Mouse (Mus musculus): ENCODE data around the gene Cxcl16.
"Not testable (repeated sequence)": the region's sequence is repeated elsewhere in the genome, so short reads cannot be mapped to it uniquely, and the experiment has no call there.

Cxcl16 gene

GRCm38 (mm10) chr11:70458688-70459600 is 840 bp downstream of the Cxcl16 start, which contains the start of gene Zmynd15:
TSS of gene Zmynd15 (plus strand) at chr11:70459433.
- in situ Hi-C loops (cut with MboI; ENCODE audit: low sequenced_read_pairs), result no loop called here

GRCm38 (mm10) chr11:70453261-70454044 is 6.3 kb downstream of the Cxcl16 start:
- in situ Hi-C loops (cut with MboI; ENCODE audit: low sequenced_read_pairs), result no loop called here

DNA sequence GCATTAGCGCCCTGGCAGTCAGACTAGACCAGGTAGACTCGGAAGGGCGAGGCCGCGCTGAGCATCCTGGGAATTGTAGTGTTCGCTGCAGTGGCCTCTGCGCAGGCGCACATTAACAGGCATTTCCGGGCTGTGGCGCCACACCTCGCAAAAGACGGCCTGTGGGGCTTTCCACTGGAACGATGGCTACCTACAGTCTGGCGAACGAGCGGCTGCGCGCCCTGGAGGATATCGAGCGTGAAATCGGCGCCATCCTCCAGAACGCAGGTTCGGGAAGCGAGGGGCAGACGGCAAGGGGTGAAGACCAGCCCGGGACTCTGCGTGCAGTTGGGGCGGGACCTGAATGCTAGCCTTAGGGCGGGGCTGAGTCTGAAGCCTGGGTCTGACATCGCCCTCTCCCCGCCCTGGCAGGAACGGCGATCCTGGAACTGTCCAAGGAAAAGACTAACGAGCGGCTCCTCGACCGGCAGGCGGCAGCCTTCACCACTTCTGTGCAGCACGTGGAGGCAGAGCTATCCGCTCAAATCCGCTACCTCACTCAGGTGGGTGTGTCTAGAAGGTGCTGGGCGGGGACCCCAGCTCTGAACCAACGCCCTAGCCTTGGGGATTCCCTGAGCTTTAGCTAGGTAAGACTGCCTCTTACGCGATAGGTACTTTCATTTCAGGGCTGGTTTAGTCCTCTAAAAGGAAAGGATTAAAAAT is 7.8 kb downstream of the Cxcl16 start, which contains the start of gene Med11:
Gene Med11 (plus strand): TSS at position 123 of the 702 bp plus-strand sequence.
- in situ Hi-C loops (cut with MboI; ENCODE audit: low sequenced_read_pairs), result no loop called here

DNA sequence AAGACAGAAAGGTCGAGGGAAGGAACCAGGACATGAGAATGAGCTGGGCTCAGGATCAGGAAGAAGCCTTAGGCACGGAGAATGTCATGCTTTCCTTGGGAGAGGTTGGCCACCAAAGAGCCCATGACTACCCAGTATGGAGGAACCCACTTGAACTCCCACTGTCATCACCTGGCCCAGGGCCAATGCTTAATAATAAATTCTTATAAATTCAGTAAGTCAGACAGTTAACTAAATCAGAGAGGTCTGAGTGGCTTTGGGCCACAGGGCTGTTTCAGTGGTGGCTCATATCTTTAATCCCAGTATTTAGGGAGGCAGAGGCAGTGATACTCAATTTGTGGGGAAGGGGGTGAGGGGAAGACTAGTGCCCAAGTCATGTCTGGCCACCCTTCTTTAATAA is 8.9 kb downstream of the Cxcl16 start:
- in situ Hi-C loops (cut with MboI; ENCODE audit: low sequenced_read_pairs), result no loop called here

DNA sequence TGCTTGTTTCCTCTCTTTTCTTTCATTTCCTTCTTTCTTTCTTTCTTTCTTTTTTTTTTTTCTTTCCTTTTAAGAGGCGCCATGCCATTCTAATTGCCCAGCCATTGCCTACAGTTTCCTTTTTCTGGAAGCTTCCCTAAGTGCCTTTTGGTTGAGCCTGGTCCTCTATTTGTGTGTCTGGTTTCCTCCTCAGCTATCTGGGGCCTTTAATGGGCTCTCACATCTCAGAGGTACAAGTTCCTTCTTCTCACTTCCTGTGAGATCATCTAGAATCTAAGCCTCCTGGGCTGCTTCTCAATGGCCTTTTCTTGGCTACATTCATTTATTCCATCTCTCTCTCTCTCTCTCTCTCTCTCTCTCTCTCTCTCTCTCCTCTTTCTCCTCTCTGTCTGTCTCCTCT is 12.4 kb downstream of the Cxcl16 start:
- in situ Hi-C loops (cut with MboI; ENCODE audit: low sequenced_read_pairs), result no loop called here

DNA sequence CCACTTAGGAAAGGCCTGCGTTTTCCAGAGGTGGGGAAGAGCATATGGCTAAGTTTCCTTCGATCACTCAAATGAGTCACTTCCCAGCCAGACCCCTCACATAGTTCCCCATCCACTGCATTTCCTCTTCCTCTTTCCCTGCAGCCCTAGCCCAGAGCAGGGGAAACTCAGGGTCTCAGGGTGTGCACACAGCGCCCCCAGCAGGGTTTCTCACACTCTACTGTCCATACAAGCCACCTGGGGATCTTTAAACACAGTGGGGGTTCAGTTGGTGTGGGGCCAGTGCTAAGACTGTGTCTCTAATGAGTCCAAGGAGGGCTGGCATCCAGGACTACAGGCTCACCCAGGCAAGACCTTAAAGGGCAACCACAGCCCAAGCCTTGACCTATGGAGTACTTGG is 13.0 kb downstream of the Cxcl16 start:
- in situ Hi-C loops (cut with MboI; ENCODE audit: low sequenced_read_pairs), result no loop called here

- in situ Hi-C loops (cut with MboI; ENCODE audit: low sequenced_read_pairs), result no loop called here
Measured at GRCm38 (mm10) chr11:70444667-70445066, 15.1 kb downstream of the Cxcl16 start.

GRCm38 (mm10) chr11:70443964-70444363 is 15.8 kb downstream of the Cxcl16 start:
- in situ Hi-C loops (cut with MboI; ENCODE audit: low sequenced_read_pairs), result no loop called here

GRCm38 (mm10) chr11:70441882-70442281 is 17.9 kb downstream of the Cxcl16 start:
- in situ Hi-C loops (cut with MboI; ENCODE audit: low sequenced_read_pairs), result no loop called here

DNA sequence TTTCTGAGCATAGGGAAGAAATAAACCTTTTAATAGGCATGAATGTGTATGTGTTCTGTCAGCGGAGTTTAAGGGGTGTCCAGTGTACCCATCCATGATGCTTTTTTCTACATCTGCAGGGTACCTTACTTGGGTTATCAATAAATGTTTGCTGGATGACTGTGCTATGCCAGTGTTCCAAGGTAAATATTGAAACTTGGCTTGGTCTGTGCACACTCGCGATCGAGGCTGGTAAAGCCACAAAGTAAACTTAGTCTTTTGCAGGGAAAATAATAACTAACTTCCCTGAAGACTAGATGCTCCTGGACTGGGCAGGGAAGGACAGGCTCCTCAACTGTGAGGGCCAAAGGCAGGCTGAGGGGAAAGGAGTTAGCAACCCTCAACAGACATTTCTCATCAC is 19.1 kb downstream of the Cxcl16 start:
- in situ Hi-C loops (cut with MboI; ENCODE audit: low sequenced_read_pairs), result no loop called here

- in situ Hi-C loops (cut with MboI; ENCODE audit: low sequenced_read_pairs), result no loop called here
Measured at GRCm38 (mm10) chr11:70438728-70439374, 20.9 kb downstream of the Cxcl16 start.

DNA sequence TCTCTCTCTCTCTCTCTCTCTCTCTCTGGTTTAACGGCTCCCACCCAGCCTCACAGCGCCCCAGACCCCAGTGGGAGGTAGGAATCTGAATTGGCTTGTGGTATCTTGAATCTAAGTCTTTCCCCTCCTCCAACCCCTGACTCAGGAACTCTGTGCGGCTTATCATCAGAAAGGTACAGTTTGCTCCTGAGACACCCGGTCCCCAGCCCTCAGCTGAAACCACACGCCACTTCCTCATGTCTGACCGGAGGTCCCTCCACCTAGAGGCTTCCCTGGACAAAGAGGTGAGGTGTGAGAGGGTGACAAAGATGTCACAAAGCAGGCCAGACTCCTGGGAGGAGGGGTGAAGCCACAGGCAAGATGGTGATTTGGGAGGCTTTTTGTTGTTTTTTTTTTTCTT is 22.4 kb downstream of the Cxcl16 start:
- in situ Hi-C loops (cut with MboI; ENCODE audit: low sequenced_read_pairs), result no loop called here

- in situ Hi-C loops (cut with MboI; ENCODE audit: low sequenced_read_pairs), result no loop called here
Measured at GRCm38 (mm10) chr11:70435476-70435875, 24.3 kb downstream of the Cxcl16 start.

- in situ Hi-C loops (cut with MboI; ENCODE audit: low sequenced_read_pairs), result loop anchor here (5.0 kb wide), 1 partner anchor 73 kb away; the partner anchor contains the start of gene Tm4sf5
Measured at GRCm38 (mm10) chr11:70433951-70434350, 25.8 kb downstream of the Cxcl16 start.

DNA sequence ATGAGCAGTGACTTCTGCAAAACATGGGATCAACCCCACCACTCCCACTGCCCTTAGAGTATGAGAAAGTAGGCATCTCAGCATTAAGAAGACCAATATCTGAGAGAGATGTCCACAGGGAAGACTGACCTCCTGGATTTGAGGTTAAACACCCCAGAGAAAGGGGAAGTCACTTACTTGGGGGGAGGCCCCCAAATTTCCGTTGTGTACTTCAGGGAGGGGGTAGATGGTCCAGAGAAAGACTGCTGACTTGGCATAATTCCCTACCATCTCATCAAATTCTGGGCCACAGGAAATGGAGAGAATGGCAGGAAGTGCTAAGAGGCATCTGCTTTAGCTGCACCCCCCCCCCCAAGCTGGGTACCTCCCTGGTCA is 26.2 kb downstream of the Cxcl16 start:
- in situ Hi-C loops (cut with MboI; ENCODE audit: low sequenced_read_pairs), result loop anchor here (5.0 kb wide), 1 partner anchor 74 kb away; the partner anchor contains the start of gene Tm4sf5

GRCm38 (mm10) chr11:70432895-70433568 is 26.8 kb downstream of the Cxcl16 start:
- in situ Hi-C loops (cut with MboI; ENCODE audit: low sequenced_read_pairs), result loop anchor here (5.0 kb wide), 1 partner anchor 74 kb away; the partner anchor contains the start of gene Tm4sf5

DNA sequence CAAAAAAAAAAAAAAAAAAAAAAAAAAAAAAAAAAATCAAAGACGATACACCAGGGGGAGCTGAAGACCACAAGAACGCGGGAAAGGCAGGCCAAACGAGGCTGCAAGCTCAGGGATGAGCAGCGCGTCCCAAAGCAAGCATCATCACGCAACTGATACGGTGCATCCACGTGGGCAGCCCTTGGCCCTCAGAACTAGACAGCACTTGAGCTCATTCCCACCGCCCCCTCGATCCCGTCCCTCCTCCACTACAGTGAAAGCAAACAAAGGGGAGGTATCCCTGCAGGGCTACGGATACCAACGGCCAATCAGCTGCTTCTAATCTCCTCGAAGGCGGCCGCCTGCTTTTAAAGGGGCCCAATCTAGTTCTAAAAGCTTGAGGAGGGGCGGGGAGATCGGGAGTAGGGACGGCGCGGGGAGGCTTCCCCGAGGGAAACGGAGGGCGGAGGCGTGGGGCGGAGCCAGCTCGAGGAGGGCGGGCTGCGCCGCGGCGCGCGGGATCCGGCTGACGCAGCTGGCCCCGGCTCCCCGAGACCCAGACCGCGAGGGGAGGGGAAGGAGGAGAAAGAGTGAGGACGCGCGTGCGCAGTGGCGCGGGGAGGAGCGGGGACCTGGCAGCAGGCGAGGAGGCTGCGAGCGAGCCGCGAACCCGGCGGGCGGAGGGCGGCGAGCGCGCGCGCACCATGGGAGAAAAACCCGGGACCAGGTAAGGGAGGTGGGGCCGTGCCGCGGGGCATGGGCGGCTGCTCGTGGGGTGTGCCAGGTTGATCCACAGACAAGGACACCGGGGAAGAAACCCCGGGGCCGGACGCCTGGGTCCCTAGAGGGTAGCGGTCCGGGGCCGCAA is 27.5 kb downstream of the Cxcl16 start, which contains the start of gene Arrb2:
Gene Arrb2 (plus strand): TSS at position 588 of the 847 bp plus-strand sequence.
- in situ Hi-C loops (cut with MboI; ENCODE audit: low sequenced_read_pairs), result loop anchor here (5.0 kb wide), 1 partner anchor 75 kb away; the partner anchor contains the start of gene Tm4sf5

DNA sequence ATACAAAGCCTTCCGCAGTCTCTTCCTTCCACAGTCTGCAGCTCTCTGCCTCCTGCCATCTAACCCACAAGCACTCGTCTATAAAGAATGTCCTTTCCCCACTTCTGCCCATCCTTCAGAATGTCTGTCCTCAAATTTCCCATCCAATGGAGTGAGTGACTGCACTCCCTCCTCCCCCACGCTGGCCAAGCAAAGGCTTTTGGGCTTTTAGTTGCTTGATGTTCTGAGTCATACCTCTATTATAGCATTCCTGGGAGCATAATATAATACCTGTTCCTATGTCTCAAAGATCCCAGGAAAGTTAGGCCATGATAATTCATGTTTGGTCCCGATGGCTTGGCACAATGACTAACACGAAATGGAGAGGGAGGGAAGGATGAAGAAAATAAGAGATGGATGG is 28.2 kb downstream of the Cxcl16 start:
- in situ Hi-C loops (cut with MboI; ENCODE audit: low sequenced_read_pairs), result loop anchor here (5.0 kb wide), 1 partner anchor 76 kb away; the partner anchor contains the start of gene Tm4sf5

- in situ Hi-C loops (cut with MboI; ENCODE audit: low sequenced_read_pairs), result not testable (repeated sequence)
Measured at GRCm38 (mm10) chr11:70426598-70426997, 33.2 kb downstream of the Cxcl16 start.
